Mouse (Mus musculus): ENCODE results near the gene Mki67. TPM values are rescaled to one million over a fixed set of nuclear protein-coding genes. Genes with fewer than 3 reads are reported as not detected.
"Not testable (repeated sequence)": the region's sequence is repeated elsewhere in the genome, so short reads cannot be mapped to it uniquely, and the experiment has no call there.

The Mki67 gene
- polyA plus RNA-seq, 1 experiment, result 2.9 TPM

- H3K4me3 ChIP-seq (ENCODE audit: control insufficient read depth, low read depth, low read length), result no peak overlapping the region; the same call in 1 of the 2 replicates
- peaks cover 3% of the 10 kb centered on the region for H3K4me1 ChIP-seq (ENCODE audit: control insufficient read depth, insufficient read depth, low read length)
- no peaks in the 10 kb centered on the region for H3K27me3 ChIP-seq (ENCODE audit: control insufficient read depth, insufficient read depth, low read length)
- TF ChIP-seq POLR2A (IDR thresholded peaks at IDR 0.05; ENCODE audit: control insufficient read depth, low read depth, low read length) (no peak), CTCF (IDR thresholded peaks at IDR 0.05; ENCODE audit: control insufficient read depth, insufficient read depth, insufficient replicate concordance, low read depth, low read length) (no peak)
- no peaks in the 10 kb centered on the region for H3K36me3 ChIP-seq (ENCODE audit: control insufficient read depth, insufficient read depth, low read length)
- no peak overlapping the region for H3K27ac ChIP-seq (ENCODE audit: control insufficient read depth, insufficient read depth, low read depth, low read length)
Observed at GRCm38 (mm10) chr7:135715166-135715565, 995 bp downstream of the Mki67 start.

- Histone ChIP-seq H3K27me3 (ENCODE audit: control insufficient read depth, insufficient read depth, low read length) (no peaks in the 10 kb centered on the region), H3K27ac (ENCODE audit: control insufficient read depth, insufficient read depth, low read depth, low read length) (no peak overlapping the region), H3K4me3 (ENCODE audit: control insufficient read depth, low read depth, low read length) (no peak overlapping the region), H3K4me1 (ENCODE audit: control insufficient read depth, insufficient read depth, low read length) (peaks cover 3% of the 10 kb centered on the region), H3K36me3 (ENCODE audit: control insufficient read depth, insufficient read depth, low read length) (no peaks in the 10 kb centered on the region)
- TF ChIP-seq CTCF (IDR thresholded peaks at IDR 0.05; ENCODE audit: control insufficient read depth, insufficient read depth, insufficient replicate concordance, low read depth, low read length) (no peak), POLR2A (IDR thresholded peaks at IDR 0.05; ENCODE audit: control insufficient read depth, low read depth, low read length) (no peak)
Observed at GRCm38 (mm10) chr7:135713326-135713725, 2.8 kb downstream of the Mki67 start.

- H3K4me3 ChIP-seq (ENCODE audit: control insufficient read depth, low read depth, low read length), result no peak overlapping the region
- H3K27ac ChIP-seq (ENCODE audit: control insufficient read depth, insufficient read depth, low read depth, low read length), result no peak overlapping the region
- no peaks in the 10 kb centered on the region for H3K27me3 ChIP-seq (ENCODE audit: control insufficient read depth, insufficient read depth, low read length)
- peaks cover 3% of the 10 kb centered on the region for H3K4me1 ChIP-seq (ENCODE audit: control insufficient read depth, insufficient read depth, low read length)
- TF ChIP-seq POLR2A (IDR thresholded peaks at IDR 0.05; ENCODE audit: control insufficient read depth, low read depth, low read length), result no peak
- TF ChIP-seq CTCF (IDR thresholded peaks at IDR 0.05; ENCODE audit: control insufficient read depth, insufficient read depth, insufficient replicate concordance, low read depth, low read length), result no peak
- H3K36me3 ChIP-seq (ENCODE audit: control insufficient read depth, insufficient read depth, low read length), result peaks cover 1% of the 10 kb centered on the region
Observed at GRCm38 (mm10) chr7:135712534-135712933, 3.6 kb downstream of the Mki67 start.

DNA sequence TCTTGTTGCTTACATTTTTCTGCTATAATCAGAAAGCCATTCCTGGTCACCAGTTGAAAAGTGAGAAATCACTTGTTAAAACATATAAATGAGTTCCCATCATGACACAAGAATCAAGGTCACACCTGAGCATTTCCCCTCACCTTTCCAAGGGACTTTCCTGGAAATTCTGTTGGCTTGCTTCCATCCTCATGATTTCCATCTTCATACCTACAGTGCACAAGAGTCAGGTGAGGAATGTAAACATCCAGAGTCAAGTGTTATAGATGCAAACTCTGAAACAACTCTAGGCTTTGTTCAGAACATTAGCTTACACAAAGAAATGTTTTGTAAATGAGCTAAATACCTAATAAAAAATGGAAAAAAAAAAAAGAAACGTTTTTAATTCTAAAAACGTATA, 5.5 kb downstream of the Mki67 start:
- TF ChIP-seq CTCF (IDR thresholded peaks at IDR 0.05; ENCODE audit: control insufficient read depth, insufficient read depth, insufficient replicate concordance, low read depth, low read length), result no peak
- TF ChIP-seq POLR2A (IDR thresholded peaks at IDR 0.05; ENCODE audit: control insufficient read depth, low read depth, low read length), result no peak
- H3K27me3 ChIP-seq (ENCODE audit: control insufficient read depth, insufficient read depth, low read length), result no peaks in the 10 kb centered on the region
- no peak overlapping the region for H3K4me3 ChIP-seq (ENCODE audit: control insufficient read depth, low read depth, low read length)
- no peak overlapping the region for H3K27ac ChIP-seq (ENCODE audit: control insufficient read depth, insufficient read depth, low read depth, low read length)
- peaks cover 2% of the 10 kb centered on the region for H3K36me3 ChIP-seq (ENCODE audit: control insufficient read depth, insufficient read depth, low read length)
- H3K4me1 ChIP-seq (ENCODE audit: control insufficient read depth, insufficient read depth, low read length), result peaks cover 2% of the 10 kb centered on the region

DNA sequence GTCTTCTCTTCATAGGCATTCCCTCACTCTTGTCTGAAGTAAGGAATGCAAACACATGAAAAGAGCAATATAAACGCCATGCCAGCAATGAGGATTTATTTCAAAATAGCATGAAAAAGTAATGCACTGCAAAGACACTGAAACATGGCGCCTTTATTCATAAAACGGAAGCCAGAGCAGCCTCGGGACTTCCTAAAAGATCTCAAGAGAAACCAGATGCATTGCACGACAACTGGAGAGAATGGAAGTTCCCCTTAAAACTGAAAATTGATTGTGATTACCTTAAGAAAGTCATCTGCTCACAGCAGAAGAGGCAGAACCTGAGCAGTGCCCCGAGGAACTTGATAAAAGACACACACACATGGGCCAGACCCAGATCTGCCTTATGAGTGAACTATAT, 10.4 kb downstream of the Mki67 start:
- Histone ChIP-seq H3K4me3 (ENCODE audit: control insufficient read depth, low read depth, low read length) (no peak overlapping the region), H3K4me1 (ENCODE audit: control insufficient read depth, insufficient read depth, low read length) (no peaks in the 10 kb centered on the region), H3K27ac (ENCODE audit: control insufficient read depth, insufficient read depth, low read depth, low read length) (no peak overlapping the region), H3K36me3 (ENCODE audit: control insufficient read depth, insufficient read depth, low read length) (peaks cover 2% of the 10 kb centered on the region), H3K27me3 (ENCODE audit: control insufficient read depth, insufficient read depth, low read length) (no peaks in the 10 kb centered on the region)
- TF ChIP-seq CTCF (IDR thresholded peaks at IDR 0.05; ENCODE audit: control insufficient read depth, insufficient read depth, insufficient replicate concordance, low read depth, low read length), result no peak
- no peak for TF ChIP-seq POLR2A (IDR thresholded peaks at IDR 0.05; ENCODE audit: control insufficient read depth, low read depth, low read length)

GRCm38 (mm10) chr7:135705083-135705482, 11.1 kb downstream of the Mki67 start:
- no peaks in the 10 kb centered on the region for H3K4me1 ChIP-seq (ENCODE audit: control insufficient read depth, insufficient read depth, low read length)
- no peak overlapping the region for H3K4me3 ChIP-seq (ENCODE audit: control insufficient read depth, low read depth, low read length)
- H3K27ac ChIP-seq (ENCODE audit: control insufficient read depth, insufficient read depth, low read depth, low read length), result no peak overlapping the region
- TF ChIP-seq POLR2A (IDR thresholded peaks at IDR 0.05; ENCODE audit: control insufficient read depth, low read depth, low read length) (no peak), CTCF (IDR thresholded peaks at IDR 0.05; ENCODE audit: control insufficient read depth, insufficient read depth, insufficient replicate concordance, low read depth, low read length) (no peak)
- peaks cover 4% of the 10 kb centered on the region for H3K36me3 ChIP-seq (ENCODE audit: control insufficient read depth, insufficient read depth, low read length)
- H3K27me3 ChIP-seq (ENCODE audit: control insufficient read depth, insufficient read depth, low read length), result no peaks in the 10 kb centered on the region

DNA sequence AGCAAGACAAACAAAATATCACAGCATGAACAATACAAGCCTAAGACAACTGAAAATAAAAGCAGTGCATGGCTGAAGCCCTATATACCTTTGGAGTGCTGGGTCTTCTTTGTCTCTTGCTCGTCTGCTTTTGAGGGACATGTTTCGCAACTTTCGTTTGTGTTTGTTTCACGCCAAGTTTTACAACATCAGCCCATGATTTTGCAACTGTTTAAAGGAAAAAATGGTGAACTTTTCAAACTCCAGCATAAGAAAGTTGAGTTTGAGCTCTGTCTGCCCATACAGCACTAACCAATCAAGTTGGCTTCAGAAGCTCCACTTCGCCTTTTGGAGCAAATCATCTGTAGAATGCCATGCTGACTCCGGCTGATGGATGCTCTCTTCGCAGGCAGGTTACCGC, 11.9 kb downstream of the Mki67 start:
- Histone ChIP-seq H3K4me3 (ENCODE audit: control insufficient read depth, low read depth, low read length) (no peak overlapping the region), H3K36me3 (ENCODE audit: control insufficient read depth, insufficient read depth, low read length) (peaks cover 4% of the 10 kb centered on the region), H3K27ac (ENCODE audit: control insufficient read depth, insufficient read depth, low read depth, low read length) (no peak overlapping the region), H3K4me1 (ENCODE audit: control insufficient read depth, insufficient read depth, low read length) (no peaks in the 10 kb centered on the region), H3K27me3 (ENCODE audit: control insufficient read depth, insufficient read depth, low read length) (no peaks in the 10 kb centered on the region)
- TF ChIP-seq POLR2A (IDR thresholded peaks at IDR 0.05; ENCODE audit: control insufficient read depth, low read depth, low read length), result no peak
- TF ChIP-seq CTCF (IDR thresholded peaks at IDR 0.05; ENCODE audit: control insufficient read depth, insufficient read depth, insufficient replicate concordance, low read depth, low read length), result no peak

- no peaks in the 10 kb centered on the region for H3K27me3 ChIP-seq (ENCODE audit: control insufficient read depth, insufficient read depth, low read length)
- H3K27ac ChIP-seq (ENCODE audit: control insufficient read depth, insufficient read depth, low read depth, low read length), result no peak overlapping the region
- no peak for TF ChIP-seq CTCF (IDR thresholded peaks at IDR 0.05; ENCODE audit: control insufficient read depth, insufficient read depth, insufficient replicate concordance, low read depth, low read length)
- TF ChIP-seq POLR2A (IDR thresholded peaks at IDR 0.05; ENCODE audit: control insufficient read depth, low read depth, low read length), result no peak
- peaks cover 4% of the 10 kb centered on the region for H3K36me3 ChIP-seq (ENCODE audit: control insufficient read depth, insufficient read depth, low read length)
- H3K4me1 ChIP-seq (ENCODE audit: control insufficient read depth, insufficient read depth, low read length), result no peaks in the 10 kb centered on the region
- no peak overlapping the region for H3K4me3 ChIP-seq (ENCODE audit: control insufficient read depth, low read depth, low read length)
Observed at GRCm38 (mm10) chr7:135703600-135704148, 12.5 kb downstream of the Mki67 start.

GRCm38 (mm10) chr7:135699351-135699750, 16.8 kb downstream of the Mki67 start:
- not testable (repeated sequence) for H3K4me3 ChIP-seq (ENCODE audit: control insufficient read depth, low read depth, low read length); H3K4me1 ChIP-seq (ENCODE audit: control insufficient read depth, insufficient read depth, low read length); H3K27ac ChIP-seq (ENCODE audit: control insufficient read depth, insufficient read depth, low read depth, low read length)

More at GRCm38 (mm10) chr7:135699351-135699750, 16.8 kb downstream of the Mki67 start:
- not testable (repeated sequence) for H3K36me3 ChIP-seq (ENCODE audit: control insufficient read depth, insufficient read depth, low read length); H3K27me3 ChIP-seq (ENCODE audit: control insufficient read depth, insufficient read depth, low read length)

All from testis, adult 2 months (tissue).